Mouse (Mus musculus): ENCODE results near the gene Snrnp200. TPM values are rescaled to one million over a fixed set of nuclear protein-coding genes. Genes with fewer than 3 reads are reported as not detected.

The Snrnp200 gene
- polyA plus RNA-seq, 1 experiment from 2014 or later: 68.4 TPM

Other genes with a start within 250 kb of the Snrnp200 start
- gene Ap4e1, start 199.7 kb upstream of the Snrnp200 start, polyA plus RNA-seq (2014; fragmentation: Nextera tagmentation; extraction: Ambion mirVana): 5.5 and 9.1 TPM in 2 replicates
- gene Blvra, start 137.7 kb upstream of the Snrnp200 start, polyA plus RNA-seq (2014; fragmentation: Nextera tagmentation; extraction: Ambion mirVana): 30.8 and 32.2 TPM in 2 replicates
- gene Ncaph, start 74.4 kb upstream of the Snrnp200 start, polyA plus RNA-seq (2014; fragmentation: Nextera tagmentation; extraction: Ambion mirVana): 45.2 and 52.8 TPM in 2 replicates
- gene Itpripl1, start 64.9 kb upstream of the Snrnp200 start, polyA plus RNA-seq (2014; fragmentation: Nextera tagmentation; extraction: Ambion mirVana): 10.4 and 11.4 TPM in 2 replicates
- 1.5 and 1.9 TPM in 2 replicates for gene 1810024B03Rik, start 106 bp upstream of the Snrnp200 start, polyA plus RNA-seq (2014; fragmentation: Nextera tagmentation; extraction: Ambion mirVana)
- 64.3 and 67.7 TPM in 2 replicates for gene Ciao1, start 39.4 kb downstream of the Snrnp200 start, polyA plus RNA-seq (2014; fragmentation: Nextera tagmentation; extraction: Ambion mirVana)
- 24.4 and 27.8 TPM in 2 replicates for gene Tmem127, start 39.5 kb downstream of the Snrnp200 start, polyA plus RNA-seq (2014; fragmentation: Nextera tagmentation; extraction: Ambion mirVana)
- 102 and 109 TPM in 2 replicates for gene Stard7, start 61.8 kb downstream of the Snrnp200 start, polyA plus RNA-seq (2014; fragmentation: Nextera tagmentation; extraction: Ambion mirVana)
- gene Dusp2, start 127.8 kb downstream of the Snrnp200 start, polyA plus RNA-seq (2014; fragmentation: Nextera tagmentation; extraction: Ambion mirVana): 5.6 and 7.4 TPM in 2 replicates
- gene Astl, start 130.3 kb downstream of the Snrnp200 start, polyA plus RNA-seq (2014; fragmentation: Nextera tagmentation; extraction: Ambion mirVana): not detected in 2 replicates
- 0.36 and 0.43 TPM in 2 replicates for gene Adra2b, start 154.8 kb downstream of the Snrnp200 start, polyA plus RNA-seq (2014; fragmentation: Nextera tagmentation; extraction: Ambion mirVana)
- gene Gpat2, start 216.8 kb downstream of the Snrnp200 start, polyA plus RNA-seq (2014; fragmentation: Nextera tagmentation; extraction: Ambion mirVana): 0.21 TPM in 1 of 2 replicates, not detected in the other
- 32.1 and 32.8 TPM in 2 replicates for gene Fahd2a, start 236.2 kb downstream of the Snrnp200 start, polyA plus RNA-seq (2014; fragmentation: Nextera tagmentation; extraction: Ambion mirVana)

All from forebrain, embryonic 14.5 days (tissue).